Mouse (Mus musculus) cortical plate, adult 2 months (tissue): ENCODE data around the gene Homer3. TPM values are rescaled to one million over a fixed set of nuclear protein-coding genes. Genes with fewer than 3 reads are reported as not detected.

Experiments
- H3K27ac ChIP-seq: fragments of 200-500 bp; 2 replicates; pipeline ENCODE4 v1.5.1; 2012; ENCODE audit warnings: low read length, control low read depth, inconsistent platforms; ENCODE audit not compliant: insufficient read depth
- H3K4me1 ChIP-seq: fragments of 200-500 bp; 2 replicates; pipeline ENCODE4 v1.6.1; 2011; ENCODE audit warnings: low read length; ENCODE audit not compliant: control insufficient read depth, insufficient read depth
- H3K4me3 ChIP-seq: fragments of 200-500 bp; 2 replicates; pipeline ENCODE4 v1.5.1; 2011; ENCODE audit warnings: mild to moderate bottlenecking, low read length, control low read depth; ENCODE audit not compliant: insufficient read depth
- CTCF ChIP-seq: fragments of 200-500 bp; IDR thresholded peaks from 2 replicates; pipeline ENCODE4 v1.5.1; 2011; ENCODE audit warnings: mild to moderate bottlenecking, control low read depth, low read length; ENCODE audit not compliant: insufficient read depth; ENCODE audit errors: extremely low read depth
- POLR2A ChIP-seq: fragments of 200-500 bp; IDR thresholded peaks from 2 replicates; pipeline ENCODE4 v1.6.1; 2011; ENCODE audit warnings: mild to moderate bottlenecking, low read length, control low read depth; ENCODE audit not compliant: insufficient read depth; ENCODE audit errors: extremely low read depth
- polyA plus RNA-seq: library from polyadenylated mRNA; depleted of rRNA; stranded (reverse); fragments of >200 nt; gene quantifications from 2 replicates; pipeline ENCODE4 v1.2.3, GENCODE M21; 2012

Homer3 gene
- polyA plus RNA-seq, 1 experiment, result 11.6 TPM

DNA sequence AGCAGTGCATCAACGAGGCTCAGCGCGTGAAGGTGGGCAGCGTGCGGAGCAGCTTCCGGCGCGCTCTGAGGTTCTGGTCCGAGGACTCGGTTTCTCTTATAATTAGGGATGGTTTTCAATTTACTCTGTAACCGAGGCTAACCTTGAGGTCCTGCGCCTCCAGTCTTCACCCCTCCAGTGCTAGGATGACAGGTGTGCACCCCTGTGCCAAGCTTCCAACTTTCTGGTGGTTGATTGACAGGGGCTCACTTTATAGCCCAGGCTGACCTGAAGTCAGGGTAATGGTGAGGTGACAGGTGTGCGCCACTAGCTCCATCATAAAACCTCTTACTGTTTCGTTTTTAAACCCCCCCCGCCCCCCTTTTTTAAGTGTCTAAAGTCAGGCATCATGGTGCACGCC, 20.3 kb downstream of the Homer3 start:
- Histone ChIP-seq H3K27ac (peak overlapping the region; percentile 56; the same call in 1 of the 2 replicates), H3K4me3 (peak overlapping the region; percentile 84), H3K4me1 (peaks cover 11% of the 10 kb centered on the region)
- TF ChIP-seq CTCF, result no peak
- no peak for TF ChIP-seq POLR2A

DNA sequence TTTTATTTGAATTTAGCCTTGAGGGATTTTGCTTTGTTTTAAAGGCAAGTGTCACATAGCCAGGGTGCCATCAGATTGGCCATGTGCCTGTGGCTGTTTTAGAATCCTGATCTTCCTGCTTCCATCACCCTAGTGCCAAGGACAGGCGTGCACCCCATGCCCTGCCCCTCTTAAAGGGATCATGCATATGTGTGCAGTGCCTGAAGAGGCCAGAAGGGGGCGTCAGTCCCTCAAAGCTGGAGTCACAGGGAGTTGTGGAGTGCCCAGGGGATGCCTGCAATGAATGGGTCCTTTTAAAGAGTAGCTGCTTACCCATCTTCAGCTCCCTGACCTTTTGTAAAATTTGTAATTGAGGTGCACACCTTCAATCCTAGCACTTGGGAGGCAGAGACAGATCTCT, 26.7 kb downstream of the Homer3 start:
- peak; percentile 57 for TF ChIP-seq CTCF
- no peak for TF ChIP-seq POLR2A
- no peak overlapping the region for H3K27ac ChIP-seq
- no peaks in the 10 kb centered on the region for H3K4me1 ChIP-seq
- no peak overlapping the region for H3K4me3 ChIP-seq

DNA sequence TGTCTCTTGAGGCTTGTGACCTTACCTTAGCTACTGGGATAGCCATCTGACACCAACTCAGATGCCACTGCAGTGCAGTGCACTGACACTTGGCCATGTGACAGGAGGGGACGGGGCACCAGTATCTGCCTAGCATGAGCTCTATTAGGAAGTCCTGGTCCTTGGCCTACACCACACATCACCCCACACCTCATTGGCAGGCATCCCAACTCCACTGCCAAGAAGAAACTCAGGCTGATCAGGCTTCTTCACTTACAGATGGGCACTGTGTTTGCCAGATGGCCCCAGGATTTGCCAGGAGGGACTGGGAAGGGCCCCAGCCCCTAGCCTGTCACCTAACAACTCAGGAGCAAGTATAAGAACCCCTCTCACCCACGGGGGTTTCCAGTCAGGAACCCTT, 30.8 kb downstream of the Homer3 start:
- no peak for TF ChIP-seq CTCF
- TF ChIP-seq POLR2A, result no peak
- H3K27ac ChIP-seq, result no peak overlapping the region
- no peaks in the 10 kb centered on the region for H3K4me1 ChIP-seq
- no peak overlapping the region for H3K4me3 ChIP-seq

DNA sequence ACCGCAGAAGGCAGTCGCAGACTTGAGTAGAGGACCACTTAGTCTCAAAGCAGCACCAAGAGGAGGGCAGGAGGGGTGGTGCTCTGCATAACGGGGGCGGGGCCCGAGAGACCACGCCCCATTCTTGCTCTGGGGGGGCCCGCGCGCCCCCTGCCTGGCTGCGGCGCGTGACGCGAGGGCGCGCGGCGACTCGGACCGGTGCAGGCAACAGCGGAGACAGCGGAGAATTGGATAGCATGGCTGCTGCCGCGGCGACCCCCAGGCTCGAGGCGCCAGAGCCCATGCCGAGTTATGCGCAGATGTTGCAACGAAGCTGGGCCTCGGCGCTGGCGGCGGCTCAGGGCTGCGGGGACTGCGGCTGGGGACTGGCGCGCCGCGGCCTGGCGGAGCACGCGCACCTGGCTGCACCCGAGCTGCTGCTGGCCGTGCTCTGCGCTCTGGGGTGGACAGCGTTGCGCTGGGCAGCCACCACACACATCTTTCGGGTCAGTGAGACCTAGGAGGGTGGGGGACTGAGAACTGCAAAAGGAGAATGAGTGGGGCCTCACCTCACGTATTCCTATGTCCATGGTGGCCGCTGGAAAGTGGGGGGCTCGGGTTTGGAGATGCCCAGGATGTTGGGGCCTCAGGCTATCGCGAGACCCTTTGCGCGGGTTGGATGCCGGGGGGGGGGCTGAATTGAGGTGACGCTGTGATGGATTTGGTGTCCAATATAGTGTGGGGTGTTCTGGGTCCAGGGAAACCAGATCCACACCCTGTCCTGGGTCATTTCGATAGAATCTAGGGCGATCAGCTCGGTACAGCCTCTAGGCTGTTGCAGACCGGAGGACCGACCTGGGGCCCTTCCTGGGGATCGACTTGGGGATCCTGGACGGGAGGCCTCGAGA, 33.2 kb downstream of the Homer3 start, which contains the start of gene Cers1:
Gene Cers1, plus strand, starts transcription at position 152 of the 887 bp plus-strand sequence.
- Histone ChIP-seq H3K4me3 (peak within 1 kb of the TSS; percentile 89), H3K27ac (peak within 1 kb of the TSS; percentile 95), H3K4me1 (no peaks in the 10 kb centered on the region)
- peak; percentile 53; the same call in 1 of the 2 replicates for TF ChIP-seq POLR2A
- TF ChIP-seq CTCF, result no peak

DNA sequence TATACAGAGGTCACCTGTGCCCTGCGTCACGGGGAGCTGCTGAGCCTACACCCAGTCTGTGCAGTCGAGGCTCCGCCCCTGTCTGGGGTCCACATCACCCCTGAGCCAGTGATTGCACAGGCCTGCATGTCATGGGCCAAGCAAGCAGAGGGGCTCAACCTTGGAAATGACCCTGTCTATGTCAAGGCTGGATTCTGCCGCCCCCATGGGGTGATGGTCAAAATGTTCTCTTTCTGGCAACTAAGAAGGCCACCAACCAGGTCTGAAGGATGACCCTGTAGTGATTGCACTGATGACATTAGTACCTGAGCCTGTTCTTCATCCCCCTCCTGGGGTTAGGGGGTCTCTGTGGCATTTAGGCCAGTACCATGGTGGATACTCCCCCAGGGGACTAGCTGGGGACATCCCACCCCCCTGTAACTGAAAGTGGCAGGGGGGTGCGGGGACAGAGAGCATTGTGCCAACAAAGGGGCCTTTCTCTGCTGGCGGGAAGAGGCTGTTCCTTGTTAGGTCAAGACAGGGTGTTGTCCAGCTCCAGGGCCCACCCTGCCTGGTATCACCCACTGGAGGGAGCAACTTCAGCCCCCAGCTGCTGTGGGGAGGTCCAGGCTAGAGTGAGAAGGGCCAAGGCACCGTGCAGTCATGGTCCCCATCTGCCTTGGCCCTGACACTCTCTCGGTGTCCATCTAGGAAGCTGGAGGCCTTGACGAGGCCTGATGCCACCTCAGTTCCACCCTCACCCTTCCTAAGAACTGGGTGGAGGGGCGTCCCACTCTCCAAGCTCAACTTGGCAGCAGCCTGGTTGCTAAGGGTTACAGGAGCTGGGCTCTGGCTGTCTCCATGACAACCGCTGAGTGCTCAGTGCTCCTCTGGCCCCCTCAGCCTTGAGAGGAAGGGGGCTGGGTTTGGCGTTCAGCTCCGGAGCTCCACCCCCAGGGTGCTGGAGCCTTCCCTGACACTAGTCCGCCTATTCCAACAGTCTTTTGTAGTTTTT, 34.2 kb downstream of the Homer3 start:
- H3K27ac ChIP-seq, result peak overlapping the region; percentile 95
- no peaks in the 10 kb centered on the region for H3K4me1 ChIP-seq
- H3K4me3 ChIP-seq, result peak overlapping the region; percentile 89
- TF ChIP-seq POLR2A (peak; percentile 68), CTCF (no peak)

DNA sequence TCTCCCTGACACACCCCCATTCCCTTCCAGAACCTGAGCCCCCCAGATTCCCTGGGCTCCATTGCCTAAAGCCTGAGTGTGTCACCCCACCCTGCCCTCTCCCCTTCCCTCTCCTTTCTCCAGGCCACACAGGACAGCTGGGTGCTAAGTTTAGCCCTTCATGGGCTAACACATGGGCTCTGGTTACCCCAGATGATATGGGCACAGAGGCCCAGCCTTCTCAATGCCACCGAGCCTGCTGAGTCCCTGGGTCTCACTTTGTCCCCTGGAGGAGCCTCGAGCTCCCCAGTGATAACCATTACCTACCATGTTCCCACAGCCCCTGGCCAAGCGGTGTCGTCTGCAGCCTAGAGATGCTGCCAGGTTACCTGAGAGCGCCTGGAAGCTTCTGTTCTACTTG, 35.2 kb downstream of the Homer3 start:
- H3K4me3 ChIP-seq, result no peak overlapping the region; the same call in 1 of the 2 replicates
- no peaks in the 10 kb centered on the region for H3K4me1 ChIP-seq
- H3K27ac ChIP-seq, result no peak overlapping the region
- no peak for TF ChIP-seq POLR2A

DNA sequence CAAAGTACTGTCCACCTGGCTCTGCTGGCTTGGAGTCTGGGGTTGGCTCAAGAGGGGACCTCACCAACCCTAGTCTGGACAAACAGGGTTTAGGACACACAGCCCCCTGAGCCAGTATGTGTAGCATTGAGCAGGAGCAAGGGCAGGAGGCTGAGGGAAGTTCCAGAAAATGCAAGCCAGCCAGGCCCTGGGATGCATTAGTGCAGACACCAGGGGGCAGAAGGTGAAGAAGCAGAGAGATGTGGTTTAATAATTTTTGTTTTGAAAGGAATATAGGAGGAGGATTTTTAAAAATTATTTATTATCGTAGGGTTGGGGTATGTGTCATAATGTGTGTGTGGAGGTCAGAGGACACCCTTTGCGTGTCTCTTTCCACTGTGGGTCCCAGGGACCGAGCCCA, 41.1 kb downstream of the Homer3 start:
- Histone ChIP-seq H3K27ac (no peak overlapping the region), H3K4me1 (no peaks in the 10 kb centered on the region), H3K4me3 (no peak overlapping the region)
- no peak for TF ChIP-seq CTCF

DNA sequence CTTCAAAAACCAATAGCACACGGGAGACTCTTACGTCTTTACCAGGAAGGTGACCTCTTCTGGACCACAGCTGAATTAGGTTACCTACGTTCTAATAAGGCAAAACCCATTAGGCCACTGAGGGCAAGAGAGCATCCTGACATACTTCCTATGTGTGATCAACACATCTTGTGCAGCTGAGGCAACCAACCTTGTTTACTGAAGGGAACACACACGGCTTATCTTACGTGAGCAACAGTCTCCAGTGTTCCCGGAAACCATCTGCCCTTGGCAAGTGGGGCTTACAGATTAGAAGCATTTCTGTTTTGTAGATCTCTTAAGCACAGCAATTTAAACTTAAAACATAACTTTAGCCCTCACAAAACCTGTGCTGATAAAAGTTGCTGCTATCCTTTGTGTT, 44.9 kb downstream of the Homer3 start:
- TF ChIP-seq CTCF (no peak), POLR2A (no peak)
- no peak overlapping the region for H3K27ac ChIP-seq
- no peak overlapping the region for H3K4me3 ChIP-seq
- 0 out of 2 replicates have a peak, but pooled peaks cover 2% of the 10 kb centered on the region for H3K4me1 ChIP-seq

DNA sequence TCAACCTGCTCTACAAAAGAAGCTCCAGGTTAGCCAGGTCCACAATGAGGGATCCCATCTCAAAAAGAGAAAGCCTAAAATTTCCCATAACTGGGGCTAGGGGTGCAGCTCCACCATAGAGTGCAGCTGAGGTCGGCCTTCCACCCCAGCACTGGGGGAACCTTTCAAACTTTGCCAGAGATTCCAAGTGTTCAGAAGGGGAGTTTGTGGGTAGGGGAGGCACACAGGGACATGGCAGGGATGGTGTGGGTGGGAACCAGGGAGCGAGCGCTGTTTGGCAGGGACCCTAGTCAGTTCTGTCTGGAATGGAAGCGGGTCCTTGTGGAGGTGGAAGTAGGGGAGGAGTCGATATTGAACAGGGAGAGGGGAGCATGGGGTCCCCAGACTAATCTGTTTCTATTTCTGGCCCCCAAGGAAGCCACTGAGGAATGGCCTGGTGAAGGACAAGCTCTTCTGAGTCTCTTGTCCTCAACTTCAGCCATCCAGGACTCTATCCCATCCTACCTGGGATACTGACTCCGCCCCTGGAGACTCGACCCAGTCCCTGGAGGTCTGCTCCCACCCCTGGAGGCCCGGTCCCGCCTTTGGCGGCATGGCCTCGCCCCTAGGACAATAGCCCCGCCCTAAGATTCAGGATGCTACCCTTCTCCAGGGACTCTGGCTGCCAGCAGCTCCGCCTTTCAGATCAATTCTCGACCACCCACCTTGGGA, 46.7 kb downstream of the Homer3 start, which contains the start of gene Gdf1:
Gene Gdf1, plus strand, starts transcription at position 694 of the 711 bp plus-strand sequence.
- no peak for TF ChIP-seq POLR2A
- no peak for TF ChIP-seq CTCF
- H3K27ac ChIP-seq, result 0 out of 2 replicates have a peak within 1 kb of the TSS, but pooled peaks have one; percentile 20
- 0 out of 2 replicates have a peak, but pooled peaks cover 2% of the 10 kb centered on the region for H3K4me1 ChIP-seq
- no peak within 1 kb of the TSS for H3K4me3 ChIP-seq
